Mouse (Mus musculus) ovary, adult 2 months (tissue): ENCODE data around the gene Tmem88. TPM values are rescaled to one million over a fixed set of nuclear protein-coding genes. Genes with fewer than 3 reads are reported as not detected.

Source experiments
- polyA plus RNA-seq: library from polyadenylated mRNA; depleted of rRNA; stranded (reverse); fragments of >200 nt; gene quantifications from 2 replicates; pipeline ENCODE4 v1.2.3, GENCODE M21; 2012; rRNA removed

Gene Tmem88
- polyA plus RNA-seq = 62.8 and 66.4 TPM in 2 replicates

DNA sequence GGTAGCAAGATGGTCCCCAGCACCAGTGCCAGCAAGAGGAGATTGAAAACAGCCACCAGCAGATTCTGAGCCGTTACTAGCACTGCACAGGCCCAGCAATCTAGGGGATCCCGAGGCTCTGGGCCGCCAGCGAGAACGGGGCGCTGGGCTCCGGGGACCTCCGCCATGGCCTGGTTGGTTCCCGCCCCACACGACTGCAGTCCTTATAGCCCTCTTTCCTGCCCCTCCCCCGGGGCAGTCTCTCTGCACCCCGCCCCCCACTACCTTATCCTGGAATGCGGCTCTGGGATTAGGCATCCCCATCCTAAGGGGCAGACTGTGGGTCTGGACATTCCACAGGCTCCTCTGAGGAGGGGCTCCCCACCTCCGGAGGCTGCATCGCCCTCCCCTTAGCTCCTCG, at the start of gene Tmem88:
Gene Tmem88 (minus strand): TSS at position 176 of the 400 bp plus-strand sequence.

GRCm38 (mm10) chr11:69413221-69414181, 15.5 kb upstream of the Tmem88 start, which contains the start of gene Kdm6b:
TSS of gene Kdm6b (minus strand) at chr11:69413675.

GRCm38 (mm10) chr11:69395235-69395633, 2.8 kb downstream of the Tmem88 start, which contains the start of the genes Naa38 and Cyb5d1:
TSS of gene Naa38 (plus strand) at chr11:69395487.
TSS of gene Cyb5d1 (minus strand) at chr11:69395631.

GRCm38 (mm10) chr11:69369215-69369989, 28.6 kb downstream of the Tmem88 start, which contains the start of gene Chd3:
TSS of gene Chd3 (minus strand) at chr11:69369406.

Other genes starting within 250 kb of the Tmem88 start
- 0.18 TPM in 1 of 2 replicates, not detected in the other for gene Alox12b, start 241.2 kb downstream of the Tmem88 start, polyA plus RNA-seq
- 0.06 TPM in 1 of 2 replicates, not detected in the other for gene Alox8, start 200.4 kb downstream of the Tmem88 start, polyA plus RNA-seq
- gene Gucy2e, start 161.2 kb downstream of the Tmem88 start, polyA plus RNA-seq = 1.6 and 1.8 TPM in 2 replicates
- 11.0 and 12.6 TPM in 2 replicates for gene Cntrob, start 74.5 kb downstream of the Tmem88 start, polyA plus RNA-seq
- gene Trappc1, start 74.3 kb downstream of the Tmem88 start, polyA plus RNA-seq = 24.4 and 49.0 TPM in 2 replicates
- 20.8 and 21.2 TPM in 2 replicates for gene Kcnab3, start 72.0 kb downstream of the Tmem88 start, polyA plus RNA-seq
- gene Rnf227, start 57.8 kb downstream of the Tmem88 start, polyA plus RNA-seq = 4.7 and 4.9 TPM in 2 replicates
- 192 and 199 TPM in 2 replicates for gene Chd3, start 28.8 kb downstream of the Tmem88 start, polyA plus RNA-seq
- gene Naa38, start 2.7 kb downstream of the Tmem88 start, polyA plus RNA-seq = 297 and 329 TPM in 2 replicates
- gene Cyb5d1, start 2.6 kb downstream of the Tmem88 start, polyA plus RNA-seq = 18.8 and 20.3 TPM in 2 replicates
- gene Kdm6b, start 15.4 kb upstream of the Tmem88 start, polyA plus RNA-seq = 15.6 and 16.4 TPM in 2 replicates
- gene Dnah2, start 150.9 kb upstream of the Tmem88 start, polyA plus RNA-seq = 5.1 and 7.0 TPM in 2 replicates
- gene Efnb3, start 162.0 kb upstream of the Tmem88 start, polyA plus RNA-seq = 13.1 and 13.5 TPM in 2 replicates
- gene Wrap53, start 182.0 kb upstream of the Tmem88 start, polyA plus RNA-seq = 18.8 and 25.8 TPM in 2 replicates
- 145 and 203 TPM in 2 replicates for gene Trp53, start 182.1 kb upstream of the Tmem88 start, polyA plus RNA-seq
- gene Atp1b2, start 207.7 kb upstream of the Tmem88 start, polyA plus RNA-seq = 119 and 137 TPM in 2 replicates
- gene Shbg, start 219.7 kb upstream of the Tmem88 start, polyA plus RNA-seq = 5.6 and 7.1 TPM in 2 replicates
- gene Sat2, start 223.8 kb upstream of the Tmem88 start, polyA plus RNA-seq = 4.8 and 5.1 TPM in 2 replicates
- 68.6 and 73.0 TPM in 2 replicates for gene Fxr2, start 234.8 kb upstream of the Tmem88 start, polyA plus RNA-seq